Mouse (Mus musculus): Measurements from ENCODE around the gene Syk.
A peak's percentile ranks its signal among the peaks of the same experiment; 100 is the strongest.

Gene Syk

GRCm38 (mm10) chr13:52569194-52569769 is 13.7 kb upstream of the Syk start:
- peak; percentile 59 for DNase-seq (ENCODE audit: low spot score)

GRCm38 (mm10) chr13:52570276-52570675 is 12.7 kb upstream of the Syk start:
- peak; percentile 76 for DNase-seq (ENCODE audit: low spot score)

GRCm38 (mm10) chr13:52571591-52572384 is 11.2 kb upstream of the Syk start:
- no peak for DNase-seq (ENCODE audit: low spot score)

- DNase-seq (ENCODE audit: low spot score), result peak; percentile 46
These were observed 10.2 kb upstream of the Syk start for GRCm38 (mm10) chr13:52572451-52573446.

GRCm38 (mm10) chr13:52574311-52574710 is 8.7 kb upstream of the Syk start:
- no peak for DNase-seq (ENCODE audit: low spot score)

- no peak for DNase-seq (ENCODE audit: low spot score)
These were observed 7.5 kb upstream of the Syk start for GRCm38 (mm10) chr13:52575483-52575882.

- DNase-seq (ENCODE audit: low spot score), result no peak
These were observed 6.9 kb upstream of the Syk start for GRCm38 (mm10) chr13:52576021-52576614.

GRCm38 (mm10) chr13:52576841-52577240 is 6.1 kb upstream of the Syk start:
- DNase-seq (ENCODE audit: low spot score), result no peak

GRCm38 (mm10) chr13:52577326-52577920 is 5.5 kb upstream of the Syk start:
- DNase-seq (ENCODE audit: low spot score), result no peak

- DNase-seq (ENCODE audit: low spot score), result no peak
These were observed 5.0 kb upstream of the Syk start for GRCm38 (mm10) chr13:52577939-52578338.

- no peak for DNase-seq (ENCODE audit: low spot score)
These were observed 4.2 kb upstream of the Syk start for GRCm38 (mm10) chr13:52578776-52579175.

GRCm38 (mm10) chr13:52582506-52582877 is 481 bp upstream of the Syk start:
- DNase-seq (ENCODE audit: low spot score), result no peak

- no peak for DNase-seq (ENCODE audit: low spot score)
These were observed 1.1 kb downstream of the Syk start for GRCm38 (mm10) chr13:52583943-52584562.

GRCm38 (mm10) chr13:52584654-52585455 is 1.9 kb downstream of the Syk start:
- DNase-seq (ENCODE audit: low spot score), result no peak

GRCm38 (mm10) chr13:52587761-52588160 is 4.8 kb downstream of the Syk start:
- DNase-seq (ENCODE audit: low spot score), result no peak

- DNase-seq (ENCODE audit: low spot score), result no peak
These were observed 6.1 kb downstream of the Syk start for GRCm38 (mm10) chr13:52589043-52589442.

- no peak for DNase-seq (ENCODE audit: low spot score)
These were observed 8.9 kb downstream of the Syk start for GRCm38 (mm10) chr13:52591831-52592230.

- DNase-seq (ENCODE audit: low spot score), result no peak
These were observed 13.7 kb downstream of the Syk start for GRCm38 (mm10) chr13:52596692-52597091.

GRCm38 (mm10) chr13:52597092-52597678 is 14.2 kb downstream of the Syk start:
- DNase-seq (ENCODE audit: low spot score), result no peak

- DNase-seq (ENCODE audit: low spot score), result no peak
These were observed 15.3 kb downstream of the Syk start for GRCm38 (mm10) chr13:52598233-52598632.
